Mouse (Mus musculus): ENCODE measurements at regions not wholly inside any gene's neighbourhood (a gene's known extent, or its start where the extent isn't known, plus 50 kb on each side); places are given as distances from the start of the nearest gene placed in this dataset.

GRCm38 (mm10) chr2:61110591-61110990 lies 147.6 kb upstream of the Rbms1 start:
- no peak for ATAC-seq (replicated peaks; ENCODE audit: poor library complexity)

GRCm38 (mm10) chr2:61109564-61109963 lies 146.6 kb upstream of the Rbms1 start:
- ATAC-seq (replicated peaks; ENCODE audit: poor library complexity), result 0 out of 2 replicates have a peak, but pooled peaks have one; percentile 17

- ATAC-seq (replicated peaks; ENCODE audit: poor library complexity), result no peak
Measured at GRCm38 (mm10) chr2:61105169-61105568, 142.2 kb upstream of the Rbms1 start.

GRCm38 (mm10) chr2:61100854-61101253 lies 137.9 kb upstream of the Rbms1 start:
- ATAC-seq (replicated peaks; ENCODE audit: poor library complexity), result no peak

- ATAC-seq (replicated peaks; ENCODE audit: poor library complexity), result no peak
Measured at GRCm38 (mm10) chr2:61088501-61088900, 125.5 kb upstream of the Rbms1 start.

GRCm38 (mm10) chr2:61084835-61085234 lies 121.8 kb upstream of the Rbms1 start:
- peak; percentile 55 for ATAC-seq (replicated peaks; ENCODE audit: poor library complexity)

- ATAC-seq (replicated peaks; ENCODE audit: poor library complexity), result peak; percentile 92
Measured at GRCm38 (mm10) chr2:61083100-61083499, 120.1 kb upstream of the Rbms1 start.

GRCm38 (mm10) chr2:61082640-61083039 lies 119.6 kb upstream of the Rbms1 start:
- ATAC-seq (replicated peaks; ENCODE audit: poor library complexity), result no peak

GRCm38 (mm10) chr2:61080006-61080405 lies 117.0 kb upstream of the Rbms1 start:
- no peak for ATAC-seq (replicated peaks; ENCODE audit: poor library complexity)

GRCm38 (mm10) chr2:61071025-61071424 lies 108.0 kb upstream of the Rbms1 start:
- ATAC-seq (replicated peaks; ENCODE audit: poor library complexity), result 0 out of 2 replicates have a peak, but pooled peaks have one; percentile 29

- no peak for ATAC-seq (replicated peaks; ENCODE audit: poor library complexity)
Measured at GRCm38 (mm10) chr2:61067877-61068276, 104.9 kb upstream of the Rbms1 start.

- ATAC-seq (replicated peaks; ENCODE audit: poor library complexity), result no peak
Measured at GRCm38 (mm10) chr2:61062125-61062524, 99.1 kb upstream of the Rbms1 start.

GRCm38 (mm10) chr2:61060906-61061305 lies 97.9 kb upstream of the Rbms1 start:
- no peak for ATAC-seq (replicated peaks; ENCODE audit: poor library complexity)

- ATAC-seq (replicated peaks; ENCODE audit: poor library complexity), result no peak
Measured at GRCm38 (mm10) chr2:61058545-61059235, 95.7 kb upstream of the Rbms1 start.

- ATAC-seq (replicated peaks; ENCODE audit: poor library complexity), result no peak
Measured at GRCm38 (mm10) chr2:61052296-61052695, 89.3 kb upstream of the Rbms1 start.

GRCm38 (mm10) chr2:61051808-61052207 lies 88.8 kb upstream of the Rbms1 start:
- ATAC-seq (replicated peaks; ENCODE audit: poor library complexity), result no peak

GRCm38 (mm10) chr2:61046111-61046767 lies 83.2 kb upstream of the Rbms1 start:
- ATAC-seq (replicated peaks; ENCODE audit: poor library complexity), result no peak

- no peak for ATAC-seq (replicated peaks; ENCODE audit: poor library complexity)
Measured at GRCm38 (mm10) chr2:61045467-61045866, 82.5 kb upstream of the Rbms1 start.

GRCm38 (mm10) chr2:61032920-61033319 lies 69.9 kb upstream of the Rbms1 start:
- no peak for ATAC-seq (replicated peaks; ENCODE audit: poor library complexity)

GRCm38 (mm10) chr2:61029706-61030105 lies 66.7 kb upstream of the Rbms1 start:
- no peak for ATAC-seq (replicated peaks; ENCODE audit: poor library complexity)

GRCm38 (mm10) chr2:61028578-61028977 lies 65.6 kb upstream of the Rbms1 start:
- ATAC-seq (replicated peaks; ENCODE audit: poor library complexity), result peak; percentile 86

GRCm38 (mm10) chr2:61027686-61028085 lies 64.7 kb upstream of the Rbms1 start:
- ATAC-seq (replicated peaks; ENCODE audit: poor library complexity), result no peak

GRCm38 (mm10) chr2:61022411-61022810 lies 59.4 kb upstream of the Rbms1 start:
- ATAC-seq (replicated peaks; ENCODE audit: poor library complexity), result no peak

Measured in megakaryocyte progenitor cell, adult 5-6 weeks (primary cell).